9 mouse cellular contexts compared by ENCODE assay signal in genomic region chr1:87846801-87847474, GRCm38 (mm10). TPM values are rescaled to one million over a fixed set of nuclear protein-coding genes. Genes with fewer than 3 reads are reported as not detected.
DNase-seq lines count a peak whose midpoint lies in the region; ATAC-seq and TF ChIP-seq lines count a peak whose summit lies in the region.
"Had no signal": no experiment of that assay in that cellular context is flagged by ENCODE, and none has a peak within 500 bp of the region (broad histone marks: within the 10 kb centered on the region; RNA-seq: fewer than 3 reads in every experiment).

No protein-coding gene starts in this region.

- TF ChIP-seq POLR2A in liver, adult 2 months (IDR thresholded peaks at IDR 0.05; ENCODE audit: extremely low read depth, insufficient read depth, low read length): no peak
- no peak for TF ChIP-seq POLR2A in small intestine, adult 2 months (IDR thresholded peaks at IDR 0.05; ENCODE audit: low read depth, low read length)

- no peak overlapping the region for H3K9ac ChIP-seq in liver, adult 2 months (ENCODE audit: low read depth, low read length)
- H3K9ac ChIP-seq in hindbrain, embryonic 13.5 days: no peak overlapping the region
- H3K9ac ChIP-seq: midbrain, embryonic 12.5 days had no signal

- ATAC-seq in hindbrain, embryonic 13.5 days (ENCODE audit: low FRiP score): no peak

- H3K36me3 ChIP-seq in liver, adult 2 months (ENCODE audit: control insufficient read depth, insufficient read depth, low read length): no peaks in the 10 kb centered on the region
- H3K36me3 ChIP-seq in small intestine, adult 2 months (ENCODE audit: control insufficient read depth, insufficient read depth, low read length): no peaks in the 10 kb centered on the region
- H3K36me3 ChIP-seq in hindbrain, embryonic 13.5 days: no peaks in the 10 kb centered on the region
- H3K36me3 ChIP-seq: midbrain, embryonic 12.5 days had no signal

- WGBS in liver, adult 2 months: 5% methylated on average over 2 of the region's 2 CpGs
- 13% methylated on average over 2 of the region's 2 CpGs for WGBS in small intestine, adult 2 months
- WGBS in hindbrain, embryonic 13.5 days: 63% methylated on average over 2 of the region's 2 CpGs

- H3K4me1 ChIP-seq in brown adipose tissue, adult 24 weeks (ENCODE audit: control insufficient read depth, insufficient read depth, insufficient read length, low read length): peaks cover 33% of the 10 kb centered on the region
- peaks cover 7% of the 10 kb centered on the region; the same call in 1 of the 2 replicates for H3K4me1 ChIP-seq in liver, adult 2 months (ENCODE audit: control insufficient read depth, insufficient read depth, low read length)
- peaks cover 15% of the 10 kb centered on the region; the same call in 1 of the 2 replicates for H3K4me1 ChIP-seq in small intestine, adult 2 months (ENCODE audit: control insufficient read depth, insufficient read depth, insufficient read length, low read length)
- H3K4me1 ChIP-seq in hindbrain, embryonic 13.5 days (replicated peaks): peaks cover 15% of the 10 kb centered on the region
- H3K4me1 ChIP-seq: midbrain, embryonic 12.5 days had no signal

- no peaks in the 10 kb centered on the region for H3K9me3 ChIP-seq in hindbrain, embryonic 13.5 days
- H3K9me3 ChIP-seq: midbrain, embryonic 12.5 days had no signal

- H3K4me3 ChIP-seq in brown adipose tissue, adult 24 weeks (ENCODE audit: insufficient read depth, low read depth, low read length): no peak overlapping the region
- H3K4me3 ChIP-seq in liver, adult 2 months (ENCODE audit: insufficient read depth, low read depth, low read length): no peak overlapping the region
- no peak overlapping the region for H3K4me3 ChIP-seq in small intestine, adult 2 months (ENCODE audit: low read depth, low read length)
- H3K4me3 ChIP-seq in hindbrain, embryonic 13.5 days: no peak overlapping the region
- H3K4me3 ChIP-seq: midbrain, embryonic 12.5 days had no signal

- H3K27ac ChIP-seq in brown adipose tissue, adult 24 weeks (replicated peaks; ENCODE audit: low read depth, low read length): peak overlapping the region; percentile 75
- H3K27ac ChIP-seq in liver, adult 2 months (replicated peaks; ENCODE audit: insufficient read depth, low read depth, low read length): no peak overlapping the region
- H3K27ac ChIP-seq in small intestine, adult 2 months (ENCODE audit: insufficient read depth, low read depth, low read length): peak overlapping the region; percentile 73
- H3K27ac ChIP-seq in hindbrain, embryonic 13.5 days: no peak overlapping the region
- H3K27ac ChIP-seq: midbrain, embryonic 12.5 days had no signal

- TF ChIP-seq CTCF in liver, adult 2 months (IDR thresholded peaks at IDR 0.05; ENCODE audit: low read depth, low read length): no peak
- TF ChIP-seq CTCF in small intestine, adult 2 months (IDR thresholded peaks at IDR 0.05; ENCODE audit: extremely low read depth, insufficient read length, insufficient replicate concordance, low read depth, low read length): no peak

- H3K79me2 ChIP-seq in liver, adult 2 months (ENCODE audit: control insufficient read depth, insufficient read depth, low read length): no peaks in the 10 kb centered on the region

- H3K27me3 ChIP-seq in liver, adult 2 months (ENCODE audit: control insufficient read depth, insufficient read depth, low read length): no peaks in the 10 kb centered on the region
- no peaks in the 10 kb centered on the region for H3K27me3 ChIP-seq in small intestine, adult 2 months (ENCODE audit: control insufficient read depth, insufficient read depth, low read length)
- no peaks in the 10 kb centered on the region for H3K27me3 ChIP-seq in hindbrain, embryonic 13.5 days
- H3K27me3 ChIP-seq: midbrain, embryonic 12.5 days had no signal

- H3K4me2 ChIP-seq in hindbrain, embryonic 13.5 days: no peak overlapping the region
- H3K4me2 ChIP-seq: midbrain, embryonic 12.5 days had no signal

- DNase-seq in layer of hippocampus, adult 9-11 months: peak; percentile 50
- no peak for DNase-seq in layer of hippocampus, adult 8-10 months (ENCODE audit: low spot score in 2 of 2)
- peak; percentile 37 for DNase-seq in heart, postnatal 4 days
- DNase-seq in liver, adult 2 months (ENCODE audit: extremely low read depth, low read depth, low spot score): peak; percentile 78
- DNase-seq in urinary bladder, adult 2 months (ENCODE audit: low spot score): no peak

RNA-seq across cellular contexts. Expression of gene Dgkd, which starts 6.1 kb away (rescaled TPM):
- total RNA-seq in layer of hippocampus, adult 8-10 months (2022): 100 to 1,000 TPM; 102 to 113 (median 110) TPM
- 59.1 and 61.6 TPM in 2 replicates for polyA plus RNA-seq in brown adipose tissue, adult 24 weeks (2012; ENCODE audit: insufficient read depth, insufficient read length, missing spikeins)
- total RNA-seq in heart, postnatal 4 days (2021): 10 to 100 TPM; 53.4 to 55.2 TPM
- 12.4 and 14.8 TPM in 2 replicates for total RNA-seq in liver, adult 2 months (2014; rRNA removed)
- 7.1 and 9.6 TPM in 2 replicates for polyA plus RNA-seq in liver, adult 2 months (2012; rRNA removed)
- polyA plus RNA-seq in small intestine, adult 2 months (2012; rRNA removed): 21.5 and 47.1 TPM in 2 replicates
- polyA plus RNA-seq in hindbrain, embryonic 13.5 days (2015; fragmentation: Nextera tagmentation; extraction: Ambion mirVana): 42.7 and 44.7 TPM in 2 replicates
- polyA plus RNA-seq in urinary bladder, adult 2 months (2012; rRNA removed): 22.2 and 22.5 TPM in 2 replicates

RNA-seq across cellular contexts. Expression of gene Sag, which starts 43.5 kb away (rescaled TPM):
- 1 to 10 TPM; 1.9 to 4.0 (median 2.6) TPM for total RNA-seq in layer of hippocampus, adult 8-10 months (2022)
- polyA plus RNA-seq in brown adipose tissue, adult 24 weeks (2012; ENCODE audit: insufficient read depth, insufficient read length, missing spikeins): 0.59 and 1.4 TPM in 2 replicates
- under 1 TPM; 0.33 to 0.45 TPM for total RNA-seq in heart, postnatal 4 days (2021)
- total RNA-seq in liver, adult 2 months (2014; rRNA removed): 0.09 and 0.27 TPM in 2 replicates
- polyA plus RNA-seq in liver, adult 2 months (2012; rRNA removed): 0.15 TPM in 1 of 2 replicates, not detected in the other
- 0.05 and 0.16 TPM in 2 replicates for polyA plus RNA-seq in small intestine, adult 2 months (2012; rRNA removed)
- 2.5 and 2.9 TPM in 2 replicates for polyA plus RNA-seq in hindbrain, embryonic 13.5 days (2015; fragmentation: Nextera tagmentation; extraction: Ambion mirVana)
- 0.39 and 0.96 TPM in 2 replicates for polyA plus RNA-seq in urinary bladder, adult 2 months (2012; rRNA removed)

Comparison
In these comparisons a context has a peak if more than half of its experiments do, and no peak if none do; other contexts are left out.
1. DNase-seq: peak in layer of hippocampus, adult 9-11 months (single experiment), heart, postnatal 4 days (single experiment) and liver, adult 2 months (single experiment); none in layer of hippocampus, adult 8-10 months (0 of 2) and urinary bladder, adult 2 months (single experiment).
2. H3K27ac ChIP-seq: peak in brown adipose tissue, adult 24 weeks (single experiment) and small intestine, adult 2 months (single experiment); none in liver, adult 2 months (single experiment) and hindbrain, embryonic 13.5 days (single experiment).